Mouse (Mus musculus) kidney, adult 11 months (tissue): Measurements from ENCODE around the gene Qrich1.

Experiments used
- DNase-seq: peaks from one replicate; pipeline ENCODE4 v3.0.0; 2022

Gene Qrich1

DNA sequence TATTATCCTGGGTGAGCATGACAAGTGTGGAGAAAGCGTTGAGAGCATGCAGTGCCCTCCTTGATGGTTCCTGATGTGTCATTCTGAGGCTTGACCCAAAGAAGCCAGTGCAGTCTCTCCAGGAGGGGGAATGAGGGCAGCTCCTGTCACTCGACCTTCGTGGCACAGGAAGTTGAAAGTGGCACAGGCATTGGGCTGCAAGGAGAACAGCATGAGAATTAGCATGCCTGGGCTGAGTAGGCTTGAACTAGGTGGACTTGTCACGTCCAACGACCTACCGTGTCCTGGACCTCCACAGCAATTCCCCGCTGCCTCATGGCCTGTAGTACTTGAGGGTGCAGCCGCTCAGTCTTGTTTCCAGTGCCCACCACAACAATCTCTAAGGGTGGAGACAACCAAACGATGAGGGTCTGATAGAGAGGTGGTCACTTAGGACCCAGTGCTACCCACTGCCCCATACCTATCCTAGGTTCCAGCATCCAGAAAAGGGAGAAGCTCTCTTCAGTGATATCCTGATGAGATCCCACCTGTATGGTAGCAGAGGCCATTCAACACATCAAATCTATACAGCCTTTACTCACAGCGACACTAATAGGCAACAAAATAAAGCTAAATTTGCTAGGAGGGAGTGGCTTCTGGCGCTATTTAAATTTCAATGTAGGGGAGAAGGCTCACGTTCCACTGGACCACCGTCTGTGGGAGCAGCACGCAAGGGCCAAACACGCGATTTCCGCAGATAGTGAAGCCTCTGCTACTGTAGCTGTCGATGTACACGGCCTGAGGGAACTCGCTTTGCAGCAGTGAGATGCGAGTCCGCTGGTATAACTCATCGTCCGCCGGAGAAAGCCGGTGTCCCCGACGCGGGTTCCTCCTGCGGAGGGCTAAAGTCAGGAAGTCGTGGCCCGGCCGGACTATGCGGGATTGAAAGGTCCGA lies 49.5 kb downstream of the Qrich1 start:
- DNase-seq, result no peak

- DNase-seq, result peak; percentile 96
Observed at GRCm38 (mm10) chr9:108566815-108567776, 50.5 kb downstream of the Qrich1 start, which contains the start of gene Ndufaf3. Gene Ndufaf3, minus strand, starts transcription at chr9:108567434.

DNA sequence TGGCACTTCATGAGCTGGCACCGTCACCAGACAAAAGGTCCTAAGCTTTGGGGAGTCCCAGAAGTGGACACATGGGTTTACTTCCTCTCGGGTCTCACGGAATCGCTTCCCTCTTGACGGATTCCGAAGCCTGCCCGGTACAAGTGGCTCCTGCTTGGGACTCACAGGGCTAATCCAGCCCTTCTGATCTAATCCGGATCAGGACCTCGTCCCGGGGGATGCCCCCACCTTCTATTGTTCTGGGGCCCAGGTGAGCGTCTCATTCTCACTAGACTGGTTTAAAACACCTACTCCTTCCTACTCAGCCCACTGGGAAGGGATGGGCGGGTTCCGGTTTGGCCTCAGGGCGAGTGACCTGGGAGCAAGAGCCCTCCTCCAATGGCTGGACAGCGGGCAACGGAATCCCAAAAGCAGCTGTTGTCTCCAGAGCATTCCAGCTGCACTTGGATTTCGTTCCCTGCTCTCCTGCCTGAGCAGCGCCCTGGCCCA lies 51.4 kb downstream of the Qrich1 start:
- no peak for DNase-seq

DNA sequence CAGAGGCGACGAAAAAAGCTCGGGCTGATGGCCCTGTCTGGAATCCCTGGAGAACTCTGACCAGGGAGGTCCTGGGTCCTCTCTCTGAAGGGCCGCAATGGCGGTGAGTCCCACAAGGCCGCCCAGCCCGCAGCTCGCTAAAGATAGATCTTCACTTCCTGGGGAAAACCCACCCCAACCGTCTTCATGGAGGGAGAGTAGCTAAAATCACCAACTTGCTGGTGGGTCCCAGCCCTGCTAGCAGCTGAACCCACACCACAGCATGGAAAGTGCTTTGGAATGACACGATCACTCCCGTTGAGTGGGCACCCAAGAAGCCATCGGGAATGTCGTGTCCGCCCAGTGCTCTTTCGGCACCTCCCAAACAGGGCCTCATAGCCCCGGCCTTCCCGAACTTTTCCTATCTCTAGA lies 51.9 kb downstream of the Qrich1 start:
- DNase-seq, result no peak

DNA sequence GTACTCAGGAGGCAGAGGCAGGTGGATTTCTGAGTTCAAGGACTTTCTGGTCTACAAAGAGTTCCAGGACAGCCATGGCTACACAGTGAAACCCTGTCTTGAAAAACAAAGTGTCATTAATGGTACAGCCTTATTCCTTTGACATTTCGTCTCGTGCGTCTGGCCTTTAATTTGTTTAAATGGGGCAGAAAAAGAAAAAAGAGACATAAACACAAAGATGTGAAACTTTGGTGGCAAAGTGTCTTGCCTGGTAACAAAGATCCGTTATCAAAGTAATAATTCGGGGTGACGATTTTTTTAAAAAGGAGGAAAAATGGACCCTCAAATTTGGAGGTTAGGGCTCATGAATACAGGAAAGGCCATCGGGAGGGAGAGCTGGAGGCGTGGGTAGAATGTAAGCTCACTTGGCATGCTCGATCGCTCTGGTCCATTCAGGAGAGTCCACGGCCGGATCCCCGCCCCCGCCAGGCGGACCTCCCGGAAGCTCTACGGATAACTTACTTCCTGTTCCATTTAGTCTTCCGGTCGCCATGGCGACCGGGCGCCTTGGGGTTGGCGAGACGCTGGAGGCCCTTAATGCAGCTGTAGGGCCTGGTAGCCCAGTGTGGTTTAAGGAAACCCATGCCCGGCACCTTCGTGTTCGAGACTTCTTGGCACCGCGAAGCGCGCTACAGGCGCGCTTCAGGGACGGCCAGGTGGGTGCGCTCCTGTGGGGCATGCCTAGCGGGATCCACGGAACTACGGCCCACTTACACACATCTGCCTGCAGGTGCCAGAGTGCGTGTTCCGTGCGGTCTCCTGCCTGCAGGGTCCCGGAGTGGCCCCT lies 53.0 kb downstream of the Qrich1 start, which contains the start of gene Dalrd3:
Gene Dalrd3, plus strand, starts transcription at position 506 of the 826 bp plus-strand sequence.
- peak; percentile 96 for DNase-seq

GRCm38 (mm10) chr9:108570207-108570896 lies 53.7 kb downstream of the Qrich1 start:
- peak; percentile 78 for DNase-seq

DNA sequence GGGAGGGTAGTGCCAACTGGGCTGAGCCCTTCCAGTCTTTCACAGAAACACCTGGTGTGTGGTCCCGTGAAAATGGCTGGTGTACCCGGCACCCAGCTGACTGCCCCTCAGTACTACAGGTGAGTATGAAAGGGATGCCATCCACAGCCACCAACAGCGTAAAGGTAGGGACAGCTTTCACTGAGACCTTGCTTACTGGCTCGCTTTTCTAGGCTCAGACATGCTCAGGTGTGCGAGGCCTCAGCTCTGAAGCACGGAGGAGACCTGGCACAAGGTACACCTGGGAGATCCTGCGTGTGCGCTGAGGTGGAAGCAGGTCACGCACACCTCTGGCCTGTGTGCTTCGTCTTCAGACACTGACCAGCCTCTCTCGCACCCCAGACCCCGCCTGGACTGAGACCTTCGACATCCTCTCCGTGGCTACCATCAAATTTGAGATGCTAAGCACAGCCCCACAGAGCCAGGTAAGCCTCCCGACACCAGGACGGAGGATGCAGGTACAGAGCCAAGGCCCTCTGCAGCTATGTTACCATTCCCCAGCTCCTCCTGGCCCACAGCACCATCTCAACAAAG lies 54.9 kb downstream of the Qrich1 start:
- no peak for DNase-seq

- DNase-seq, result no peak
Observed at GRCm38 (mm10) chr9:108572321-108572720, 55.7 kb downstream of the Qrich1 start.

DNA sequence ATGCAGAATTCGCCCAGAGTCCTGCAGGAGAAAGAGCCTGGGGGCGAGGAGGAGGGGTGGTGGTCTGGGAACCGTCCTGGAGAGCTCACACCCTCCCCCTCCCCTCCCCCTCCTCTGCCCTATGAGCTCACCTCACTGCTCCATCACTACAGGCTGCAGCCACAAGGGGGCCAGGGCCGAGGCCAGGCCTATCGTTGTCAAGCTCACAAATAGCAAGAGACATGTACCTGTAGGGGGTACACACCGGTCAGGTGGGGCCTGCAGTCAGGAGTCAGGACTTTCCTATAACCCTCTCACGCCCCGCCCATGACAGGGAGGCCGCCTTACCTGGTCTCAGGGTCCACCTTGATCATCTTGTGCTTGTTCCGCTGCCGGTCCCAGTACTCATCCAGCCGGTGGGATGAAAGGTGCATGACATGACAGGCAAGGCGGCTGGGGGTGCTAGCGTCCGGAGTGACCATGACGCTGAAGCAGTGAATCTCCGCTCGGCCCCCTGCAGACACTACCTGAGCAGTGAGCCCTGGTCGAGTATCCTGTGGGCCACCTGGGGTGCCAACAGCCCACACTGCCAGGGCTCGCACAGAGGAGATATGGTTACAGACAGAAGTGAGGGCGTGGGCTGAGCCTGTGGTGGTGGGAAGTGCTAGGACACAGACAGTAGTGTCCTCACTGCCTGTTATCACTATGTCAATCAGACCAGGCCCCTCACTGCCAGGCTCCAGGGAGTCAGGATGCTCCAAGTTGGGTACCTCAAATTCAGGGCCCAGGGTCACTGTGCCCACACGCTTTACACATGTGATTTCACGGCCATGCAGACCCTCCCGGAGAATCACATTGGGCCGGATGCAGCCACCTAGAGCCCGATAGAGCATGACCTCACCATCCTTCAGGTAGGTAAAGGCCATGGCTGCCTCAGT lies 57.4 kb downstream of the Qrich1 start:
- peak; percentile 57 for DNase-seq

GRCm38 (mm10) chr9:108574921-108575320 lies 58.3 kb downstream of the Qrich1 start:
- DNase-seq, result no peak

DNA sequence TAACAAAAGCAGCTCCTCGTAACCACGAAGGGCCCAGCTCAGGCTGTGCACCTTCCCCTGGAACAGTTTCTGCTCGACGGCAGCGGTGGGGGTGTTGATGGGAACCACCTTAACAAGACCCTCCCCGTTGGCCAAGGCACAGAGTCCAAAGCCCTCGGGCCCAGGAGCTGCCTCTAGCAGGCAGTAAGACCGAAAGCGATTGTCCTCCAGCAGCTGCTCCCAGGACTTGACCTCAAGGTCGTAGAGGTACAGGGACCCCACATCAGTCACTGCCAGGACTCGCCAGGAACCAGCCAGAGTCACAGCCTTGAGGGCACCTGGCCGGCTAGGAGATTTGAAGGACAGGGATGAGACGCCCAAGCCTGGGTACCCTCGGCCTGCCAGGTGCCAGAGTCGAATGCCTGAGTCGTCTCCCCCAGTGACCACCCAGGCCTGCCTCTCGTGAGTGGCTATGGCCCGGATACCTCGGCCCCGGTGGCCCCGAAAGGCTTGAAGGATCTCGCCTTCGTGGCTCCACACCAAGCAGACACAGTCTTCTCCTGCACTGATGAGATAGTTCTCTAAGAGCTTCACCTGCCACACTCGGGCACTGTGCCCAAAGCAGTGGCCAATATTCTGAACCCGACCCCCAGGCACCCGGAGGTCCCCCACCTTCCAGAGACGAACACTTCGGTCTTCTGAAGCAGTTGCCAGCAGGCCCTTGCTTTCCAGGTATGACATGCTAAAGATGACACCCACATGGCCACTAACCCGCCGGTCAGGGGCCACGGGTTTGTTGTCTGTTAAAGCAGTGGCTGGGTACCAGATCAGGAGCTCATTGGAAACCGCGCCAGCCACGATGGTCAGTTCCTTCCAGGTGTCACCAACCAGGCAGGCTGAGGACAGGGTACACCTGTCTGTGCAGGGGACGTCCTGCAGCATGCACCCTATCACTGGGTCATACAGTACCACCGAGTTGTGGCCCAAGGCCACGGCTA lies 59.0 kb downstream of the Qrich1 start:
- DNase-seq, result no peak

- no peak for DNase-seq
Observed at GRCm38 (mm10) chr9:108577025-108577424, 60.4 kb downstream of the Qrich1 start.

DNA sequence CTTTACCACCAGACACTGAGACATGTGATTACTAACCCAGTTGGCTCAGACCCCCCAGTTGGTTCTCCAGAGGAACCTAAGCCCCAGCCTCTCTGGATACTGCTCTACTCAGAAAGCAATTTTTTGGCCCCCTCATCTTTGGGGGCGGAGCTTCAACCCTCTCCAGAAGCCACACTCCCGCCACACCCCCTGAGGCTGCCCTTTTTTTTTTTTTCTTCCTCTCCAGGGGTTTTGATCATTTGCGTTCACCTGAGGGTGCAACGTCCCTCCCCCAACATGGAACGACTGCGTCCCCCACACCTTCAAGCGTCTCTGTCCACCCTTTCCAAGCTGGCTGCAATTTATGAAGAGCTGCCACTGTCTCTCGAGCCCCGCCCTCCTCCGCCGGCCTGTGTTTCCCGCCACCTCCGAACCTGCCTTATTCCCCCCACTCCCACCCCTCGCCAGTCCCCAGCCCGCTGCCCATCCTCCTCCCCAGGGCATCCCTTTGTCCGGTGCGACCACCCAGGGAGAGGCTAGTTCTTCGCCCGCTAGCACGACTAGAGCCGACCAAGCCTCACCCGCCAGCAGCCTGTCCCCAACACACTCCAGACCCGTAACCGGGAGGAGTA lies 61.4 kb downstream of the Qrich1 start:
- no peak for DNase-seq

- peak; percentile 97 for DNase-seq
Observed at GRCm38 (mm10) chr9:108578545-108579343, 62.1 kb downstream of the Qrich1 start, which contains the start of gene Wdr6. Gene Wdr6, minus strand, starts transcription at chr9:108578739.

- no peak for DNase-seq
Observed at GRCm38 (mm10) chr9:108579344-108579690, 62.7 kb downstream of the Qrich1 start.

DNA sequence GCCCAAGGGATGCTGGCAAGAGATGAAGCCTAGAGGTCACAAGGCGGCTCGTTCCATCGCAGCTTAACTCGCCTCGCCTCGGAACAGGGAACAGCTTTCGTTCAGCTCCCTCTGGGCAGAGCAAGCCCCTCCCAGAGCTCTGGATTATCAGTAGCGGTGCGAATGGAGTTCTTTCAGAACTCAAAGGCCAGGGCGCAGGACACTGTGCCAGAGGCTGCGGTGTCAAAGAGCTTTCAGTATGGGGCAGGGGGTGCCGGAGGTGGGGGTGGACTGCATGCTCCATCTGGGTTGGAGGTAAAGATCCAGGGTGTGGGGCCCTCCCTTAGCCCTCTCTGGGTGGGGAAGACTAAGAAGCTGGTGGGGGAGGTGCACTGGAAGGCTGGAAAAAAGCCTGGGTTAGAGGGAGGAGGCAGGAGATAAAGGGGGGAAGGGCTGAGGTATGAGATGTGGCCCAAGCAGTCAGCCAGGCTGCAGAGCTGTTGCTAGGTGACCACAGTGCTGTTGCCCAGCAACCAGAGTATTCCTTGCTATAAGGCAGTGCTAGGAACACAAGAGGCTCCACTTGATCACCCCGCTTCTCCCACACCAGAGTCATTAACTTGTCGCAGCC lies 71.1 kb downstream of the Qrich1 start:
- no peak for DNase-seq

GRCm38 (mm10) chr9:108589229-108589628 lies 72.6 kb downstream of the Qrich1 start:
- no peak for DNase-seq
